Mouse (Mus musculus): ENCODE results near the gene Myl10.

GRCm38 (mm10) chr5:136688841-136689240, 4.1 kb upstream of the Myl10 start:
- TF ChIP-seq POLR2A (IDR thresholded peaks at IDR 0.05; ENCODE audit: insufficient read depth, low read depth, low read length) = no peak
- TF ChIP-seq CTCF (IDR thresholded peaks at IDR 0.05; ENCODE audit: insufficient read depth, low read depth, low read length) = no peak
